Mouse (Mus musculus): ENCODE results near the gene Coq5. TPM values are rescaled to one million over a fixed set of nuclear protein-coding genes. Genes with fewer than 3 reads are reported as not detected.
A peak's percentile ranks its signal among the peaks of the same experiment; 100 is the strongest.

Coq5 gene
- total and polyA plus RNA-seq, 2 experiments from 2014 or later = 41.7 to 45.2 TPM

DNA sequence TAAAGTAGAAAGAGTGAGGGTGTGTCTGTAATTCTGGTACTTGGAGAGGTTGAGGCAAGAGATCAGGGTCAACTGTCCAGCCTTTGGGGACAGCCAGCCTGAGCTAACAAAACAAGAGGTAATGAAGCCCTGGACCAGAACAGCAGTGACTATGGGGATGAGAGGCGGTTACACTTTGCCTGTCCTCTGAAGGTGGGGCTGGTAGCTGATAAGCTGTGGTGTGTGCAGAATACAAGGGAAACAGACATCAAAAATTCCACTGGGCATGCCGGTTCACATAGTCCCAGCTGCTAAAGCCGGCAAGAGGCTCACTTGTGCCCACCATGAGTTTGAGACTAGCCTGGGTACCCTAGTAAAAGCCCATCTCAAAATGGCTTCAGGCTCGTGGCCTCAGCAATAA lies 32.9 kb downstream of the Coq5 start:
- Histone ChIP-seq H3K36me3 (ENCODE audit: insufficient read depth) (peaks cover 6% of the 10 kb centered on the region; the same call in 1 of the 2 replicates), H3K4me2 (ENCODE audit: low read depth) (no peak overlapping the region), H3K9ac (no peak overlapping the region), H3K27me3 (ENCODE audit: insufficient read depth, low read length) (no peaks in the 10 kb centered on the region), H3K9me3 (ENCODE audit: low read length) (no peaks in the 10 kb centered on the region), H3K27ac (ENCODE audit: low read depth, low read length) (no peak overlapping the region), H3K4me3 (ENCODE audit: low read depth, low read length) (no peak overlapping the region), H3K4me1 (ENCODE audit: insufficient read depth) (peaks cover 6% of the 10 kb centered on the region; the same call in 1 of the 2 replicates)
- WGBS = 83% methylated on average over 4 of the region's 4 CpGs
- TF ChIP-seq CTCF (IDR thresholded peaks at IDR 0.05; ENCODE audit: low read depth) = no peak
- DNase-seq (no peak), ATAC-seq (no peak)

GRCm38 (mm10) chr5:115312816-115313667 lies 33.6 kb downstream of the Coq5 start:
- no peak for TF ChIP-seq CTCF (IDR thresholded peaks at IDR 0.05; ENCODE audit: low read depth)
- Histone ChIP-seq H3K4me3 (ENCODE audit: low read depth, low read length) (no peak overlapping the region), H3K27me3 (ENCODE audit: insufficient read depth, low read length) (no peaks in the 10 kb centered on the region), H3K9me3 (ENCODE audit: low read length) (no peaks in the 10 kb centered on the region), H3K27ac (ENCODE audit: low read depth, low read length) (no peak overlapping the region), H3K4me2 (ENCODE audit: low read depth) (no peak overlapping the region), H3K9ac (no peak overlapping the region), H3K4me1 (ENCODE audit: insufficient read depth) (peaks cover 12% of the 10 kb centered on the region; the same call in 1 of the 2 replicates), H3K36me3 (ENCODE audit: insufficient read depth) (peaks cover 5% of the 10 kb centered on the region; the same call in 1 of the 2 replicates)
- ATAC-seq = no peak
- DNase-seq = no peak
- 76% methylated on average over 10 of the region's 10 CpGs for WGBS

DNA sequence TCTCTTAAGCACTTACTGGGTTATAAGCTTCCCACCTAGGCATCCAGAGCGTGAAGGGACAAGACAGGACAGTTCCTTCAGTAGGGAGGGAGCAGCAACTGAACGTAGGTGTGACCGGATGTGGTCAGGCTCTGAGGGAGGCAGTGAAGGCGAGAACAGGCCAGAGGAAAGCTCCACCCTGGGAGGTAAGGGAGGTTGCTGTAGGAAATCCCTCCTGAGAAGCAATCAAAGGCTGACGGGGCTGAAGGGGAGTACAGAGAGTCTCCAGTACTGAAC lies 34.1 kb downstream of the Coq5 start:
- Histone ChIP-seq H3K27me3 (ENCODE audit: insufficient read depth, low read length) (no peaks in the 10 kb centered on the region), H3K4me3 (ENCODE audit: low read depth, low read length) (no peak overlapping the region), H3K4me1 (ENCODE audit: insufficient read depth) (peaks cover 17% of the 10 kb centered on the region; the same call in 1 of the 2 replicates), H3K9me3 (ENCODE audit: low read length) (no peaks in the 10 kb centered on the region), H3K36me3 (ENCODE audit: insufficient read depth) (no peaks in the 10 kb centered on the region; the same call in 1 of the 2 replicates), H3K4me2 (ENCODE audit: low read depth) (no peak overlapping the region), H3K27ac (ENCODE audit: low read depth, low read length) (no peak overlapping the region), H3K9ac (no peak overlapping the region)
- no peak for TF ChIP-seq CTCF (IDR thresholded peaks at IDR 0.05; ENCODE audit: low read depth)
- no peak for ATAC-seq
- no peak for DNase-seq
- 55% methylated on average over 5 of the region's 5 CpGs for WGBS

DNA sequence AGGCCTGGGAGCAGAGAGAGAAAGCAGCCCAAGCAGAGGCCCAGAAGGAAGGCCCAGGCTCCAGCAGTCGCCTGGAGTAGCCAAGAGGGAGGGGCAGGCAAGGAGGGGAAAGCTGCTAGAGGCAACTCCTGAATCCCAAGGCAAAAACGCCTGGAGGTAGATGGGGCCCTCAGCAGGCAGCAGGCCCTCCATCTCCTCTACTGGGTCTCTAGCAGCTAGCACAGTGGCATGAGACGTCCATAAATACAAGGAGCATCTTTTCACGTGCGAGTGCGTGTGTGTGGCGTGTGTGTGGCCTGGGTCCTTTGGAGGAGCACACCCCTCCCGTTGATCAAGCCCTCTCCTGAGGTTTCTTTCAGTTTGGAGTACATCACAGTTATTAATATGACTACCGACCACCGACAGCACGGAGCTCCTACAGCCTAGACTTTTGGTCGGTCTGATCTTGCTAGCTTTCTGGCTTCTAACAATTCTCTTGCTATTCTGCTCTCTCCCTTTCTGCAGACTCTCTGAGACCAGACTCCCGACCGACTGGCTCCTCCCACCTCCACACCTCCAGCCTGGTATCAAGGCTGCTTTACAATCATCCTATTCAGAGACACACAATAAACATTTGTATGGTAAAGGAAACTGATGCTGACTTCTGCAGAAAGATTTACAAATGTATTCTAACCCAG lies 37.6 kb downstream of the Coq5 start:
- ATAC-seq = no peak
- 7% methylated on average over 14 of the region's 14 CpGs for WGBS

GRCm38 (mm10) chr5:115317645-115318328 lies 38.3 kb downstream of the Coq5 start:
- ATAC-seq (no peak), DNase-seq (peak; percentile 26)
- H3K36me3 ChIP-seq (ENCODE audit: insufficient read depth) = no peaks in the 10 kb centered on the region
- TF ChIP-seq CTCF (IDR thresholded peaks at IDR 0.05; ENCODE audit: low read depth) = 0 out of 2 replicates have a peak, but pooled peaks have one; percentile 10
- 10% methylated on average over 10 of the region's 10 CpGs for WGBS
- H3K9me3 ChIP-seq (ENCODE audit: low read length) = no peaks in the 10 kb centered on the region
- H3K27me3 ChIP-seq (ENCODE audit: insufficient read depth, low read length) = no peaks in the 10 kb centered on the region
- H3K27ac ChIP-seq (ENCODE audit: low read depth, low read length) = peak overlapping the region; percentile 57; the same call in 1 of the 2 replicates
- no peak overlapping the region for H3K4me2 ChIP-seq (ENCODE audit: low read depth)
- peak overlapping the region; percentile 25; the same call in 1 of the 2 replicates for H3K9ac ChIP-seq
- H3K4me3 ChIP-seq (ENCODE audit: low read depth, low read length) = no peak overlapping the region
- H3K4me1 ChIP-seq (ENCODE audit: insufficient read depth) = peaks cover 27% of the 10 kb centered on the region; the same call in 1 of the 2 replicates

More for the DNA sequence above, 37.6 kb downstream of the Coq5 start:
- H3K4me3 ChIP-seq (ENCODE audit: low read depth, low read length) = no peak overlapping the region
- no peak overlapping the region for H3K4me2 ChIP-seq (ENCODE audit: low read depth)
- peak overlapping the region; percentile 57 for H3K27ac ChIP-seq (ENCODE audit: low read depth, low read length)
- DNase-seq = peak; percentile 25
- TF ChIP-seq CTCF (IDR thresholded peaks at IDR 0.05; ENCODE audit: low read depth) = no peak
- no peaks in the 10 kb centered on the region for H3K9me3 ChIP-seq (ENCODE audit: low read length)
- no peaks in the 10 kb centered on the region for H3K27me3 ChIP-seq (ENCODE audit: insufficient read depth, low read length)
- no peaks in the 10 kb centered on the region for H3K36me3 ChIP-seq (ENCODE audit: insufficient read depth)
- peak overlapping the region; percentile 25; the same call in 1 of the 2 replicates for H3K9ac ChIP-seq
- H3K4me1 ChIP-seq (ENCODE audit: insufficient read depth) = peaks cover 27% of the 10 kb centered on the region; the same call in 1 of the 2 replicates

GRCm38 (mm10) chr5:115319004-115319940 lies 39.8 kb downstream of the Coq5 start:
- whole genome bisulfite sequencing = under 1% methylated on average over 22 of the region's 22 CpGs
- H3K9me3 ChIP-seq (ENCODE audit: low read length) = no peaks in the 10 kb centered on the region
- H3K4me3 ChIP-seq (ENCODE audit: low read depth, low read length) = peak overlapping the region; percentile 36
- TF ChIP-seq CTCF (IDR thresholded peaks at IDR 0.05; ENCODE audit: low read depth) = peak; percentile 68
- peak overlapping the region; percentile 79 for H3K4me2 ChIP-seq (ENCODE audit: low read depth)
- H3K4me1 ChIP-seq (ENCODE audit: insufficient read depth) = peaks cover 27% of the 10 kb centered on the region; the same call in 1 of the 2 replicates
- DNase-seq (peak; percentile 83), ATAC-seq (peak; percentile 90)
- H3K36me3 ChIP-seq (ENCODE audit: insufficient read depth) = no peaks in the 10 kb centered on the region
- H3K27ac ChIP-seq (ENCODE audit: low read depth, low read length) = peak overlapping the region; percentile 88
- H3K9ac ChIP-seq = peak overlapping the region; percentile 43
- no peaks in the 10 kb centered on the region for H3K27me3 ChIP-seq (ENCODE audit: insufficient read depth, low read length)
